Mouse (Mus musculus) Muller cell, postnatal 12 days (primary cell): ENCODE measurements around the gene Tmem184a.
A peak's percentile ranks its signal among the peaks of the same experiment; 100 is the strongest.

Experiments
- DNase-seq: peaks from one replicate; pipeline ENCODE4 v3.0.0-alpha.2; 2015; ENCODE audit errors: inconsistent ontology term

Tmem184a gene

DNA sequence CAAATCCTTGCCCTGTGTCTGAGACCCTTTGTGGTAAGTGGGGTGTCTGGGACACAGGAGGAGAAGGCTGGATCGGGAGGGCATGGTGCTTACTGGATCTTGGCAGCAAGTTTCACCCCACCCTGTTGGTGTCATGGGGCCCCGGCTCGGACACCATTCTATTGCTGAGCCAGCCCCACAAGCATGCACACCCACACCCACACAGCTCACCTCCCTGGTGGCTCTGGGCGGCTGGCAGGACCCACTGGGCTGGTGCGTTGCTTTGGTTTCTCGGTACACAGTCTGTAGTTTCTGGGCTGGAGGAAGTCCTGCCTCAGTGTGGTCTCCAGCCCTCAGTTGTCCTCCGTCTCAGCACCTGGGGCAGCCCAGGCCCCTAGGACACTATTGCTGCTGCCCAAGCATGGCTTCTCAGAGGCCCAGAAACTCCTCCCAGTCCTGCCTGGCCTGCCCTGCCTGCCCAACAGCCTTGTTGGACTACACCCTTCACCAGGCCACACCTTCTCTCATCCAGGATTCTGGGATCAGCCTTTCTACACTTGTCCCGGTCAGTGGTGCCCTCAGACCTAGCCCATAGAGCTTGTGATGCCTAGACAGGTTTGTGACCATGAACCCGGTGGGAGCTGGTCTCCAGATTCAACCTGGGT, at the start of gene Tmem184a:
Gene Tmem184a (minus strand): TSS at position 380 of the 644 bp plus-strand sequence.
- no peak for DNase-seq

DNA sequence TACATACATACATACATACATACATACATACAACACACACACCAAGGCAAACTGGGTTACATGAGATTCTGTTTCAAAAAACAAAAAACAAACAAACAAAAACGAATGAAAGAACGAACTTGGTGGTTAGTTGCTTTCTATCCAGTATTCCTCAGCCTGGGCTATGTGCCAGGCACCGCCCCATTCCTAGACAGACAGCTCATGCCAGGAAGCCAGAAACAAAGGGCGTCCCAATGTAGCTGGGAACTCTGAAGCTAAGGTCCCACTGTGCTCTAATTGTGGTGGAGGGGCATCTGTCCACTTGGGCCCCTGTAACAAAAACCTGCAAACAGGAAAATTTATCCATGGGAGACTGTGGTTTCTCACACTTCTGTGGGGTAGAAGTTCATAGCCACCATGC, 43.0 kb upstream of the Tmem184a start:
- DNase-seq, result peak; percentile 85

DNA sequence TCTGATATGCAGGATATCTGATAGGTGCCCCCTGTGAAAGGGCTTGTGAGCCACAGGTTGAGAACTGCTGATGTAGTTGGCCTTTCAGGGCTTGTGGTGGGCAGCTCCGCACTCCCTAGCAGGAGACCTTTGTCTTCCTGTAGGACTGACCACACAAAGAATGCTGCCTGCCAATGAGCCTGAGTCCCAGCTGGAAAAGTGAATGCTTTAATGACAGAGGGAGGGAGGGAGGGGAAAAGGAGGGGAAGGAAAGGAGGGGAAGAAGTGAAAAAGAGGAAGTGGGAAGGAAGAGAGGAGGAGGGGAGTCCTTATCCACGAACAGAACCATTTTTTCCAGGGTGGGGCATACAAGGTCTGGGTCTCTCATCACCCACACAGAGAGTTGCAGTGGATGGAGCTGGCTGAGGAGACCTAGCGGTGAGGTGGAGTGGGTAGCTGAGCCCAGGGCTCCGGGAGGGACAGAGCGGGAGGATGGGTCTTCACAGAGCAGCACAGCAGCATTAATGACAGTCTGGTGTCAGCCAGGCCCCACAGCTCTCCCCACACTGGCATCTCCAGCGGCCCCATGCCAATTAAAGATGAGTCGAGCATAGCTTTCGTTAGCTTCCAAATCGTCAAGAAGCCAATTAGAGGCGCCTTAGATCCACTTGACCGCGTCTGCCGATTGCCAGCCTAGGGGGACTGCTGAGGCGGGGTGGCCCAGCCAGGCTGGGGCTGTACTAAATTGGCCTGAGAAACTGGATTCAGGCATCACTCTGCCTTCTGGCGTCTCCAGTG, 40.8 kb upstream of the Tmem184a start:
- peak; percentile 82 for DNase-seq

DNA sequence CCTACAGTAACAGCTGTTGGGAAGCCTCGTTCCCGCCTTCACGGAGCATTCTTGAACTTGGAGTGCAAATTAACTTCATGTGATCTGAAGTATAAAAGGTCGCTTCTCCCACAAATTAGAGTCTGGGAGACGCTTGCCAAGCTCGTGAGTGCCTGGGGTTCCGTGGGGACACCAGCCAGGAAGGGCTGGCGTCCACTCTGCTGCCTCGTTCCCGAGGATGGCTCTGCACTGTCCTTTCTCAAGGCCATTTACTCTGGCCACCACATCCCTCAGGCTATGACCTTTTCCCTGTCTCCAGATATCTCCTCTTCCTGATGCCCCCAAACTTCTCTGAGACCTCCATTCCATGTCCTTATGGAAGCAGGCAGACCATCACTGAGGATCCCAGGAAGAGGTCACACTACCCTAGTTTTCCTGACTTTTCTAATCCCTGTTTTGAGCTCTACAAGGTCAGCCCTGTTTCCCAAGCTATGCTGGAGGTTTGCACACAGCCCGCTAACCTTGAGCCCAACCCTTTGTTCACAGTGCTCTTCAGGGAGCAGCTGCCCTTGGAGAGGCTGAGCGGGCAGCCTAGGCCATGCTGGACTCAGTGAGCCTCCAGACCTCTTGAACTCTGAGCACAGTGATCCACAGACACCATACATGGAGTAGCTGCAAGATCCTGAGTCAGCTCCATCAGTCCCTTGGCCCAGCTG, 30.1 kb upstream of the Tmem184a start:
- peak; percentile 40 for DNase-seq

DNA sequence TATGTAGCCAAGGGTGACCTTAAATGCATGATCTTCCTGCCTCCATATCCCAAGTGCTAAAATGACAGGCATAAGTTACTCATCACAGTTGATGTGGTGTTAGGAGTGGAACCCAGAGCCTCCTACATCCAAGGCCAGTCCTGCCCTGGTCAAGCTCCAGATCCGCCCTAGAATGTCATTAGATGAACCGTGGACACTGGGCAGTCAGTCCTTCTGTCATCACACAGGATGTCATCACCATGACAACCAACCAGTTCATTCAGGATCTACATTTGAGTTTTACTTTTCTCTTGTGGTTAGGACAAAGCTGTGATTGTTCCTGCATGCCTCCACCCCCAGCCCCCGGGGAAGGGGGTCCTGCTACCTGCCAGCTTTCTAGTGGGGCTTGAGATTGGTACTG, 19.4 kb upstream of the Tmem184a start:
- DNase-seq, result no peak

DNA sequence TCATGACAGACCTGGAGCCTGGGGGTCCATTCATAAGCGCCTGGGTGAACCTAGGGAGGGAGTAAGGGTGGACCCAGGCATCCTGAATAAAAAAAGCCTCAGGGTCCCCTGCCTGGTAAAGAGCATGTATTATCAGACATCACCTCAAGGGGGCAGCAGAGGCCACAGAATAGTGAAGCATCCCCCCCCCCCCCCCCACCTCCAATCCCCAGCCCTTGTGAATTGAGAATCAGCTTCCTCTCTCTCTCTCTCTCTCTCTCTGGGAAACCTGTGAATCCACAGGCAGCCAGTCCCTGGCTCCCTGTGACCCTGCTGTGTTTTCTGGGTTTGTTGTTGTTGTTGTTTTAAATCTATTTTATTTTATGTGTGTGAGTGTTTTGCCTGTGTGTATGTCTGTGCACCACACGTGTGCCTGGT, 18.8 kb upstream of the Tmem184a start:
- DNase-seq, result peak; percentile 52

DNA sequence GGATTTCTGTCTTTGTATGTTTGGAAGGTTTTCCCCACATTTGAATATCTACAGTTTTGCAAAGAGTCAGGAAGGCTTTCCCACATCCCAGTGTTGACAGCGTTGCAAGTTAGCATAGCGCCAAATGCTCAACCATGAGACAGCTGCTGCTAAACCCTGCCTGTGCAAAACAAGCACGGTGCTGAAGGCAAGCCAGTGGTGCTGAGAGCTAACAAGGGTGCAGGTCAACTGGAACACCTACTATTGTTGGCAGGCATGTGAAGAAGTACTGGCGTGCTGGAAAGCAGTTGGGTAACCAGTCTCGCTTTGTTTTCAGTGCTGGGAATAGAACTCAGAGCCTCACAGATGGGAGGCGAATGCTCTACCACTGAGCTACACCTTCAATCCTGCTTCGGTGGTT, 16.0 kb upstream of the Tmem184a start:
- DNase-seq, result no peak

DNA sequence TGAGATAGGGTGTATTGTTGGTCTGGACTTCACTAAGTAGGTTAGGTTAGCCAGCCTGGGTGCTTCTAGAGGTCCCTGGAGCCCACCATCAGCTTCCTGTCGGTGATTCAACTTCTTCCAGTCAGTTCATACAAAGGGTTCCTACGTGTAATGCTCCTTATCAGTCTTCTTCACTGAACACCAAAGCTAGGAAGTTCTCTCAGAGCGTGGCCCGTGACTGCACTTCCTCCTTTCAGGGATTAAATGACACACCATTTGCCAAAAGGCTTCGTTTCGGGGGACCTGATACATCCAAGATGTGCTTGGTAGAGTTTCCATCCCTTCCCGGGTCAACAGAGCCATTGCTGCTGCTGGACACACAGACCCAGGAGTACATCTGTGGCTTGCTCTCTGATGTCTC, 12.4 kb upstream of the Tmem184a start:
- no peak for DNase-seq

DNA sequence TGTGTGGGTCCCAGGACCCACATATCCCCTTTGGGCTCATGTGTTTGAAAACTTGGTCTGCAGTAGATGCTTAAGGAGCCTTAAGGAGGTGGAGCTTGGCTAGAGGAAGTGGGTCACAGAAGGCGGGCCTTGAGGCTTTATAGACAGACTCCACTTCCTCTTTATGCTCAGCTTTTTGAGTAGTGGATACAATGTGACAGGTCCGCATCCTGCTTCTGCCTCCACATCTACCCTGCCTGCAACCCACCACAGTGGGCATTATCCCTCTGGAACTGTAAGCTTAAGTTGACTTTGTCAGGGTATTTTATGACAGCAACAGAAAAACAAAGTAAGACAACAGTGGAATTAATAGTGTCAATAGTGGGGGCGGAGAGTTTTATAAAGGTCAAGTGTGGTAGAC, 11.0 kb upstream of the Tmem184a start:
- no peak for DNase-seq

DNA sequence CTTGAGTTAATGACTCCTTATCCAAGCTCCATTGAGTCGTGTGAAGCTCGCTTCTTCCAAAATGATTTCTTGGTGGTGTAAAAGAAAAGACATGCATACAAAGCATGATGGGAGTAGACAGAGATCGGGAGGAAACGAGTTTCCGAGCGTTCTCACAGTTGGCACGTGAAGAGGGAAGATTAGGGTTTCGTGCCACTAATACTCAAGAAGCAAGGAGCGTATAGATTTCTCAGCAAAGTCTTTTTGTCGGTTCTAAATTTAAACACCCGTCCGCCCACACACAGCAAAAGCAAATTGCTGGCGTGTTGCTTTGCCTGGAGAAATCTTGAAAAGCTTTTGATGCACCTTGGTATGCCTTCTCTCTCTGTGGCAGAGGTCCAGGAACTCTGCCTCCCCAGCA, 9.7 kb upstream of the Tmem184a start:
- no peak for DNase-seq

DNA sequence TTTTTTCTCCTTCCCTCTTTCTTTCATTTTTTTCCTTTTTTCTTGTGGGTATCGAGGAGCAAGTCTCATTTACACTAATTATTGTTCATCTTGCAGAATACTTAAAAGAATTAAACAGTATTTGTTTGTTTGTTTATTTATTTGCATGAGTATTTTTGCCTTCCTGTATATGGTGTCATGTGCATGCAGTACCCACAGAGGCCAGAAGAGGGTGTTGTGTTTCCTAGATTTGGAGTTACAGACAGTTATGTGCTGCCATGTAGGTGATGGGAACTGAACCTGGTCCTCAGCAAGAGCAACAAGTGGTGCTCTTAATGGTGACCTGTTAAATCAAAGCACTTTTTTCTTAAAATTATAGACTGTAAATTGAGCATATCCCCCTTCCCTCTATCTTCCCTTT, 7.9 kb upstream of the Tmem184a start:
- DNase-seq, result no peak

DNA sequence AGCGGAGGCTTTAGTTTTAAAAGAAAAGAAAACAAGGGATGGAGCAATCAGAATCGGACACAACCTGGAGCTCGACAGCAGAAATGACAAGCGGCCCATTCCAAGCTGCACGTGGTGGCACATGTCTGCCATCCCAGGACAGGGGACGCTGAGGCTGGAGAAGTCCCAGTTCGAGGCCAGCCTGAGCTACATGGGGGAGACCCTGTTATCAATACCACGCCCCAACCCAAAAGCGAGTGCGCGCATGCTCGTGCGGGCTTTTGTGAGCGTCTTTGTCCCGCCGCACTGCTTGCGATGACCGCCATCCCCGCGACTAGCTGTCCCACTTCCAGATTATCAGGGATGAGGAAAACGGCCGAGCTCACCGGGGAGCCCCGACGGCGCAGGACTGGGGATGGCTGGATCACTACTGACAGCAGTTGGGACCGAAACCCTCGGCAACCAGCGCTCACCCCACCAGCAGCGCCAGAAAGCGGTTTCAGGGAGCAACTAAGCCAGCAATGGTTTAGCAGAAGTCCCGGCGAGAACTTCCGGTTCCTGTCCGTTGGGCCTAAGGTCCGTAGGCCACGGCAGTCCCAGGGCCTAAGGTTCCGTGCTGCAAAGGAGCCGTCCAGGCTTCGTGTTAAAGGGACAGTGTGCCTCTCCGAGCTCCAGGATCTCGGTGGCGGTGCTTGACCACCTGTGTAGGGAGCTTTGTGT, 6.8 kb upstream of the Tmem184a start, which contains the start of the genes Gm26938 and Psmg3:
Gene Gm26938 (minus strand): TSS at position 51 of the 699 bp plus-strand sequence.
Gene Psmg3 (minus strand): TSS at position 529 of the 699 bp plus-strand sequence.
- peak; percentile 94 for DNase-seq

DNA sequence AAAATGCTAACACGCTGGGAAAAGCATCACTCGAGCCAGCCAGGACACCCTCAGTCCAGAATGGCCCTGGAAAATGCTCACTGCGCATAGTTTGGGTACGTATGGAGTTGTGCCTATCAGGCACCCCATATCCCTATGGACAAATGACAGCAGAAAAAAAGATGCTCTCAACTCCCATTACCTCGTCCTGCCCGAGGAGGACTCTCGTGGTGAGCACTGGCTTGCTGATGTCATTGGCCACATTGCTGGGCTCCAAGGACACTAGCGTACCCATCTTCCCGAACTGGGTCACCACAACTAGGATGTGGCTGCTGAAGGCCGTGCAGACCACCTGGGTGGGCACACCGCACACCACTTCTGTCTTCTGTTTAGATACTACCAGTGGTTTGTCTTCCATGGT, 6.2 kb upstream of the Tmem184a start:
- DNase-seq, result no peak

DNA sequence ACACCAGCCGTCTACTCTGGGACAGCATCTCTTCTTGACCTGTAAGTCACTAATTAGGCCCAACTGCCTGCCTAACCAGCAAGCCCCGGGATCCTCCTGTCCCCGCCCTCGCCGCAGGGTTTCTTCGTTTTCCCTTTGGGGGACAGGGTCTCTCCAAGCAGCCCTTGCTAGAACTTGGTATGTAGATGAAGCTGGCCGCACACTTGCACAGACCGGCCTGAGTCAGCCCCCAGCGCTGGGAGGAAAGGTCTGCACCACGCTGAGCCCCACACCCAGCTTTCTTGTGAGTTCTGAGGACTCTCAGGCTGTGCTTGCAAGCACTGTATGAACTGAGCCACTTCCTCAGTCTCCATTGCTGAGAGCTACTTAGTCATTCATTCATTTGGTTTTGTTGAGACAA, 4.8 kb upstream of the Tmem184a start:
- DNase-seq, result no peak

DNA sequence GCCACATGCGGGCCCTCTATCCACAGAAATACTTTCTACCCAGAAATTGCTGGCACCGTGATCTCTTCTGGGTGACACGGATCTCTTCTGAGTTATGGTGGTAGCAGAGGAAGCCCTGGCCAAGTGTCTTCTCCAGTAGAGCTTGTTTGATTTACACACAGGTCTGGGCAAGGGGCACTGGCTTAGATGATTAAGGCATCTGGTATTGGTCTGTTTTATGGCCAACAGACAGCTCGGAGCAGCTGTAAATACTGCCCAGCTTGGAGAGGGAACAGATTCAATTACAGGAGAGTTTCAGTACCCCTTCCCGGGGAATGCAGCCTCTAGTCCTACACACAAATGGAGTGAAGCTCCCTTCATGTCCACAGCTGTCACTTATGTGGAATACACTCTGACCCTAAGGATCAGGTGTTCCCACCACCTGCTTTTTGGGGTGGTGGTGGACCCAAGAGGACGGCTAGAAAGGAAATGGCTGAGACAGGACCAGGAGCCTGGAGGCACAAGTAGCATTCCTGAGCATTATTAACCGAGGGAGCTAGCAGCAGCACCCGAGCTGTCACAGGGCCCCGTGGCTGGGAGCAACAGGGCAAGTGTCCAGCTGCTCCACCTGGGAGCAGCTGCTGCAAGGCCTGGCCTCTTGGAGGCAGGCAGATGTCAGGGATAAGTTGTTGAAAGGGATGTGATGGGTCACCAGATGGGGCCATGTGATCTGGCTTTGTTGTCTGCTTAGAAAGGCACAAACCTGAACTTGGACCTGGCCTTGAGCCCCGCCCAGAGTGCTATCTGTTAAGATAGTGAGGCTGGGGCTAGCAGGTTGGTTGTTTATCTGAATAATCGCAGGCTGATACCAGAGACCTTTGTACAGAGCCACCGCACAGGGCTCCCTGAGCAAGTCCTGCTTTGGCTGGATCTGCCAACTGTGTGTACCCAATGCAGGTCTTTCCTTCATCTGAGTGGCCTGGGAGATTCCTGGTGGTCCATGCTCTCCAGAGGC, 2.0 kb upstream of the Tmem184a start:
- DNase-seq, result no peak

DNA sequence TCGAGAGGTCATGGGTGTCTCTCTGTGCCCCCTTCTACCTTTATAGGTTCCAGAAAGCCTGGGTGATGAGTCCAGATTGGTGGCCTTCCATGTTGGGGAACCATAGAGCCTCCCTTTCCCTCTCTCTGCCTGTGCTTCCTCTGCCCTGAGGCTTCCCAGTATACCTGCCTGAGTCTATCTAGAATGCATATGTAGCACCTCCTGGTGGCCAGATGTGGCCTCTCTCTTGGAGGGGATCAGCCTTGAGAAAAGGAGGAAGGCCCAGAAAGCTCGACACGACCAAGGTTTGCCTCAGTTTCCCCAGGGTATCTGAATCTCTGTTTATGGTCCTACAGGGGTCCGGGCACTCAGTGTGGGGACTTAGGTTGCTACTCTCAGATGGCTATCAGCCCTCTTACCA, 916 bp downstream of the Tmem184a start:
- no peak for DNase-seq

DNA sequence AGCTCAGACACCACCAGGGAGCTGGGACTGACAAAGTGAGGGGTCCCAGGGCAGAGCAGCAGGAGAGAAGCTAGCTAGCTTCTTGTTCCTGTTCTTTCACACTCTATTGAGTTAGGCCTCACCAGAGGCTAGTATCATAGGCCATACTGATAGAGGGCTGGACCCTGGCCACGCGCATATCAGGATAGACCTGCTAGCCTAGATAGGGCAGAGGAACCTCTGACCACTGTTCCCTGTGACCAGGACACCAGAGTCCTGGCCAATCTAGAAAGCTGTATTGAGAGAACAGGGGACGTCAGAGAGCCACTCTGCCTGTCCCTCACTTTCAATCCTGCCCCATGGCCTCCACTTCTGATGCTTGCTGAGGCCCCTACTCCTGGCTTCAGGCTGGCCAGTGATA, 1.7 kb downstream of the Tmem184a start:
- no peak for DNase-seq

DNA sequence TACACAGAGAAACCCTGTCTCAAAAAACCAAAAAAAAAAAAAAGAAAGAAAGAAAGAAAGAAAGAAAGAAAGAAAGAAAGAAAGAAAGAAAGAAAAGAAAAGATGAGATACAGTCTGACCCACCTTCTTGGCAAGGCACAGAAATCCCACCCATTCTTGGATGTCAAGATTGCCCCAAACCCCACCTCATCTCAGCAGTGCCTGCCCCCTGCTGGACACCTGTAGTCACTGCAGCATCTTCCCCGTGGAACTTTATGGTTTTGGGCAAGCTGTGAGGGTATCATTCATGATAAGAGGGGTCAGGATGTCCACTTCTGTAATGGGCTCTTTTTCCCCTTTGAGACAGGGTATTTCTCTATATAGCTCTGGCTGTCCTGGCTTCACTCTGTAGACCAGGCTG, 2.4 kb downstream of the Tmem184a start:
- no peak for DNase-seq

DNA sequence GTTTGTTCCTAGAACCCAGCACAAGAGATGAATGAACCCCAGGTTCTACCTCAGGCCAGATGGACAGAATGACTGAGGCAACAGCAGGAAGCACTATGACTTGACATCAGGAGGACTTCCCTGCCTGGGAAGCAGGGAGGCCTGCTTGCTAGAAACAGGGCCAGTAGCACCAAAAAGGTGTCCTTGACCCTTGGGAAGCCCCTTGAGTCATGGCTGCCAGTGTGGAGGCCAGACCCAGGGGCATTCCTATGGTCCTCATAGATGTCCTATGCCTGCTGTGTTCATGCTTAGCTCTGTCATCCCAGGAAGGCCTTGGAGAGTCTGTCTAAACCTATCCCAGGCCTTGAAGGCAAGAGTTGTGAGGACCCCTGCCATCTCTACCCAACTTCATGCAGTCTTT, 3.3 kb downstream of the Tmem184a start:
- no peak for DNase-seq

DNA sequence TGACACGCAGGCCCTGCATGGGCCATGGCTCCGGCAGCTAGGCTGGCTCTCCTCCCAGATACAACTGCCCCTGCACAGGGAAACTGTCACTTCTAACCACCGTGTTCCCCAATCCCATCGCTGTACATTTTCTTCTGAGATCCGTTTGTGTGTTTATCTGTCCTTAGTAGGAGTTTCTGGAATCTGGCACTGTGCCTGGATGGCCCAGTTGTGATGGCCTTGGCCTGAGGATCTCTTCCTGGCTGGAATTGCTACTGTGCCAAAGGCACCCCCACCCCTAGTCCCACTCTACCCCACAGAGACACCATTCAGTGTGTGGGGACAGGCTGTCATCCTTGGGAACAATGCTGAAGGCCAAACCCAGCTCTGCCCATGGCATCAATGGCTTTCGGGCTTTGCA, 3.8 kb downstream of the Tmem184a start:
- DNase-seq, result no peak

DNA sequence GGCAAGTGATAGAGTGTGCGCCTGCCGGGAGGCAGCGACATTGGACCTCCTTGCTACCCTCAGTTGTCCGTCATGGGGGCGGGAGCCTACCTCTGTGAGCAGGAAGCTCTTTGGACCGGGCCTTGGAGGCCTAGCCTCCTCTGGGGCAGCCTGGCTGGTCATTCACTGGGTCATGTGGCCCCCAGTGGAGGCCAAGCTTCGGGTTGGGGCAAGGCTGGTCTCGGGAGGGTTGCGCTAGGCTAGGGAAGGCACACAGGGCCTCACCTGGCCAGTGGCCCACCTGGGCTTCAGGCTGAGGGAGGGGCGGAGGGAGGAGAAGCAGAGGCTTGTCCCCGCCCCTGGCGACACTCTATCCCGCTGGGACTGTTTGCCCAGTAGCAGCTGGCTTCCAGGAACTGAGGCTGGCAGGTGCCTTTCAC, 5.7 kb downstream of the Tmem184a start:
- no peak for DNase-seq
